Mouse (Mus musculus) forebrain, embryonic 15.5 days (tissue): ENCODE data around the gene Vmn1r188. TPM values are rescaled to one million over a fixed set of nuclear protein-coding genes. Genes with fewer than 3 reads are reported as not detected.
"Not testable (repeated sequence)": the region's sequence is repeated elsewhere in the genome, so short reads cannot be mapped to it uniquely, and the experiment has no call there.

Source experiments
- ATAC-seq: fragments of 200-750 bp; cut with Nextera tagmentation; replicated peaks from 2 replicates; pipeline ENCODE4 v1.8.0; 2017; ENCODE audit warnings: mild to moderate bottlenecking, moderate TSS enrichment, moderate library complexity
- H3K27ac ChIP-seq: fragments of 300-500 bp; sonication (generic); replicated peaks from 2 replicates; pipeline ENCODE4 v1.5.1; 2015; ENCODE audit warnings: mild to moderate bottlenecking, inconsistent platforms
- H3K27me3 ChIP-seq: fragments of 300-500 bp; sonication (generic); 2 replicates; pipeline ENCODE4 v1.6.1; 2015; ENCODE audit warnings: inconsistent platforms
- H3K36me3 ChIP-seq: fragments of 300-500 bp; sonication (generic); 2 replicates; pipeline ENCODE4 v1.6.1; 2015; ENCODE audit warnings: mild to moderate bottlenecking, inconsistent platforms
- H3K4me1 ChIP-seq: fragments of 300-500 bp; sonication (generic); 2 replicates; pipeline ENCODE4 v1.6.1; 2015; ENCODE audit warnings: inconsistent platforms
- H3K4me2 ChIP-seq: fragments of 300-500 bp; sonication (generic); replicated peaks from 2 replicates; pipeline ENCODE4 v1.6.1; 2015; ENCODE audit warnings: mild to moderate bottlenecking, inconsistent platforms
- H3K4me3 ChIP-seq: fragments of 300-500 bp; sonication (generic); 2 replicates; pipeline ENCODE4 v1.5.1; 2015; ENCODE audit warnings: mild to moderate bottlenecking, inconsistent platforms
- H3K9ac ChIP-seq: fragments of 300-500 bp; sonication (generic); replicated peaks from 2 replicates; pipeline ENCODE4 v1.6.1; 2015; ENCODE audit warnings: mild to moderate bottlenecking, inconsistent platforms
- H3K9me3 ChIP-seq: fragments of 300-500 bp; sonication (generic); 2 replicates; pipeline ENCODE4 v1.6.1; 2016; ENCODE audit warnings: inconsistent platforms
- WGBS: fragments of 180-500 bp; shearing (Covaris S2); methylation state at CpG from one replicate; pipeline ENCODE4 v1.1.7; 2015; ENCODE audit warnings: mixed read lengths; 5-methylcytosine and 5-hydroxymethylcytosine counted together
- microRNA-seq: library from miRNA; unstranded; fragments of <30 nt; microRNA quantifications from one replicate; pipeline ENCODE4, GENCODE M21; 2016
- polyA plus RNA-seq: library from polyadenylated mRNA; unstranded; fragments of >200 nt; fragmentation: Nextera tagmentation; extraction: Ambion mirVana; gene quantifications from 2 replicates; pipeline ENCODE4 v1.2.1, GENCODE M21; 2015

Gene Vmn1r188
- polyA plus RNA-seq, 1 experiment from 2014 or later = not detected

- H3K9ac ChIP-seq = no peak overlapping the region
- no peak for ATAC-seq
- no peaks in the 10 kb centered on the region for H3K36me3 ChIP-seq
- H3K9me3 ChIP-seq = no peaks in the 10 kb centered on the region
- no peak overlapping the region for H3K4me2 ChIP-seq
- WGBS = 100% methylated on average over 1 of the region's 1 CpGs
- no peak overlapping the region for H3K27ac ChIP-seq
- no peaks in the 10 kb centered on the region for H3K27me3 ChIP-seq
- H3K4me1 ChIP-seq = peaks cover 9% of the 10 kb centered on the region
- H3K4me3 ChIP-seq = no peak overlapping the region
Measured at GRCm38 (mm10) chr13:22053754-22054153, 30.5 kb upstream of the Vmn1r188 start.

GRCm38 (mm10) chr13:22061422-22061821 is 22.8 kb upstream of the Vmn1r188 start:
- Histone ChIP-seq H3K9me3 (no peaks in the 10 kb centered on the region), H3K27me3 (no peaks in the 10 kb centered on the region), H3K36me3 (no peaks in the 10 kb centered on the region), H3K4me3 (no peak overlapping the region), H3K9ac (no peak overlapping the region), H3K27ac (no peak overlapping the region), H3K4me1 (no peaks in the 10 kb centered on the region), H3K4me2 (no peak overlapping the region)
- 79% methylated on average over 1 of the region's 1 CpGs for WGBS
- ATAC-seq = no peak

GRCm38 (mm10) chr13:22063468-22063867 is 20.8 kb upstream of the Vmn1r188 start:
- ATAC-seq = no peak
- WGBS = 76% methylated on average over 1 of the region's 1 CpGs
- Histone ChIP-seq H3K4me1 (no peaks in the 10 kb centered on the region), H3K4me2 (no peak overlapping the region), H3K4me3 (no peak overlapping the region), H3K27ac (no peak overlapping the region), H3K27me3 (no peaks in the 10 kb centered on the region), H3K36me3 (no peaks in the 10 kb centered on the region), H3K9me3 (no peaks in the 10 kb centered on the region), H3K9ac (no peak overlapping the region)

GRCm38 (mm10) chr13:22105724-22106123 is 21.5 kb downstream of the Vmn1r188 start, which contains the start of gene Vmn1r189:
Gene Vmn1r189 (minus strand): TSS chr13:22105824.
- H3K27ac ChIP-seq, H3K4me1 ChIP-seq, H3K4me3 ChIP-seq, H3K36me3 ChIP-seq, H3K9ac ChIP-seq, ATAC-seq, H3K9me3 ChIP-seq, H3K27me3 ChIP-seq, H3K4me2 ChIP-seq: not testable (repeated sequence)
- 92% methylated on average over 2 of the region's 2 CpGs for WGBS

DNA sequence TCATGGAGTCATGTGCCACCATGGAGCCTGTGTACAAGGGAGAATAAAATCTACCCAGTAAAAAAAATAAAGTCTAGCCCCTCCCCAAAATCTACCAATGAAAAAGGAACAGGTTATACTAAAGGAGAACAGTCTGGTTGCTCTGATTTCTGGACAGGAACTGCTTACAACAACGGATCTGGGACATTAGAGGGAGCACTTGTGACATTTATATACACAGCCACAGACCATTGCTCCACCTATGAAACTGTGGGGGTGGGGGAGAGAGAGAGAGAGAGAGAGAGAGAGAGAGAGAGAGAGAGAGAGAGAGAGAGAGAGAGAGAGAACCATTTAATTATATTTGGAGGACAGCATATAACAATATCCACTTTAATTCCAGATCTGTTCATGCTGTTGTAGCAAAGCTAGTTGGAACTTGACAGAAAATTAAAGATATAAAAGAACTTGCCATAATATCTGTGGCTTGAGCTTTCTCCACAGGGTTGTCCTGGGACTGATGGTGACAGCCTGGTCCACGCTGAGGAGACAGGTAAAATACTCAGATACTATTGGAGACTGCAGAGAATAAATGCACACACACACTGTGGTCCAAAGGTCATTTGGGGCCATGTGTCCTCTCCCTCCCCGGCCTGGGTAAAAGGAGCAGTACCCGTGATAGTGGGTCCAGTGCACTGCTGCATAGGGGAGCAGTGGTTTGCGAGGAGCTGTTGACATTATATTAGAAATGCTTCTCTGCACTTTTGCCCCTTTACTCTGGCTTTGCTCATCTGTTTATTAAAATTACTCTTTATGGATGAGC is 52.5 kb downstream of the Vmn1r188 start:
- 76% methylated on average over 5 of the region's 5 CpGs for WGBS
- not testable (repeated sequence) for H3K9ac ChIP-seq, ATAC-seq, H3K27me3 ChIP-seq, H3K4me3 ChIP-seq, H3K4me1 ChIP-seq, H3K36me3 ChIP-seq, H3K9me3 ChIP-seq, H3K4me2 ChIP-seq, H3K27ac ChIP-seq

Small RNA genes lying within 50 kb of the gene (microRNA-seq; reads per million reads assigned to microRNA genes)
- gene Gm26300 (not detected), gene Gm44390 (not detected), gene Gm44486 (not detected)

Other genes with a start within 250 kb of the Vmn1r188 start
- 23.6 and 24.7 TPM in 2 replicates for gene Zfp184, start 139.3 kb upstream of the Vmn1r188 start, polyA plus RNA-seq
- gene Pom121l2, start 103.2 kb upstream of the Vmn1r188 start, polyA plus RNA-seq = not detected in 2 replicates
- 0.14 TPM in 1 of 2 replicates, not detected in the other for gene Prss16, start 74.7 kb upstream of the Vmn1r188 start, polyA plus RNA-seq
- 2.5 and 9.8 TPM in 2 replicates for gene Hist1h2ah, start 48.9 kb upstream of the Vmn1r188 start, polyA plus RNA-seq
- gene Hist1h2bk, start 48.6 kb upstream of the Vmn1r188 start, polyA plus RNA-seq = 4.5 and 4.6 TPM in 2 replicates
- 16.9 and 19.2 TPM in 2 replicates for gene Hist1h4i, start 43.1 kb upstream of the Vmn1r188 start, polyA plus RNA-seq
- gene Hist1h2ag, start 41.5 kb upstream of the Vmn1r188 start, polyA plus RNA-seq = 19.7 and 27.8 TPM in 2 replicates
- gene Hist1h2bj, start 41.2 kb upstream of the Vmn1r188 start, polyA plus RNA-seq = 6.8 and 7.3 TPM in 2 replicates
- gene Vmn1r189, start 21.4 kb downstream of the Vmn1r188 start, polyA plus RNA-seq = not detected in 2 replicates
- not detected in 2 replicates for gene Vmn1r191, start 99.5 kb downstream of the Vmn1r188 start, polyA plus RNA-seq
- not detected in 2 replicates for gene Vmn1r192, start 106.7 kb downstream of the Vmn1r188 start, polyA plus RNA-seq
- gene Vmn1r193, start 138.7 kb downstream of the Vmn1r188 start, polyA plus RNA-seq = not detected in 2 replicates
- not detected in 2 replicates for gene Vmn1r194, start 159.8 kb downstream of the Vmn1r188 start, polyA plus RNA-seq
- gene Vmn1r195, start 186.1 kb downstream of the Vmn1r188 start, polyA plus RNA-seq = not detected in 2 replicates
- not detected in 2 replicates for gene Vmn1r196, start 205.5 kb downstream of the Vmn1r188 start, polyA plus RNA-seq
- not detected in 2 replicates for gene Vmn1r197, start 240.1 kb downstream of the Vmn1r188 start, polyA plus RNA-seq